Mouse (Mus musculus): ENCODE data around the gene Edrf1.
A peak's percentile ranks its signal among the peaks of the same experiment; 100 is the strongest.

Gene Edrf1

DNA sequence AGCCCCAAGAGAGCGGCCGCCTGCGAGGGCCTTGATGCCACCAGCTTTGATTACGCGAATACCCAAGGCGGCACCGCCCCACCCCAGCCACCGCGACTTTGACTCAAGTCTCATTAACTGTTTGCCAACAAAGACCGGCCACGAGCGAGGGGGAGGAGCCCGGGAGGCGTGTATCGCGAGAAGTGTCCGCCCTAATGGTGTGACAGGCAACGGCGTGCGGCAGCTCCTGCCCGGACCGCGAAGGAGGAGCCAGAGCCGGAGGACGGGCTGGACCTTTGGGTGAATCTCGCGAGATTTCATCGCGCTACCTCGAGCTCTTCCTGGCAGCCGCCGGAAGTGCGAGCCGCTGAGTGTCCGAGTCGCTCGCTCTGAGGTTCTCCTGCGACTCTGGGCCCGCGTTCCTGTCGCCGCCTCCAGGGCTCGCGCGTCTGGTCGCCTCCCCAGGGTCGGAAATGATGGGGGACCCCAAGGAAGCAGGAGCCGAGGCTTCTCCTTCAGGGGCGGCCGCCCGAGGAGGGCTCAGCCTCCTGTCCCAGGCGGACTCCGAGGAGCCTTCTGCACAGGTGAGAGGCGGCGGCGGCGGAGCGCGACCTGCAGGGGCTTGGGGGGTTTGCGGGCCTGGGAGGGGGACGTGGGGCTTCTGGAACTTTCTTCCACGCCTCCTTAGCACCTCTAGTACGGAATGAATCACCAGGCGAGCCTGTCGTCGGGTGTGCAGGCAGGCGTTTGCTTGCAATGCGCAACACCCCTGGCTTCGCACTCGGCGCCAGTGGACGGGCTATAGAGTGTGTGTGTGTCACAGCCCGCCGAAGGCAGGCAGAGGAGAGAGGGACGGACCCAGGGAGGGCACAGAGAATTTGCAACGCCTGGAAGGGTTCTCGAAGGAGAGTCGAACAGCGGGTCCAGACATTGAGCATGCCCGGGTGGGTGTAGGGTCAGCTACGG is at the start of gene Edrf1:
Gene Edrf1, plus strand, starts transcription at position 183 of the 945 bp plus-strand sequence.
- peak; percentile 99 for DNase-seq (ENCODE audit: low read depth)

DNA sequence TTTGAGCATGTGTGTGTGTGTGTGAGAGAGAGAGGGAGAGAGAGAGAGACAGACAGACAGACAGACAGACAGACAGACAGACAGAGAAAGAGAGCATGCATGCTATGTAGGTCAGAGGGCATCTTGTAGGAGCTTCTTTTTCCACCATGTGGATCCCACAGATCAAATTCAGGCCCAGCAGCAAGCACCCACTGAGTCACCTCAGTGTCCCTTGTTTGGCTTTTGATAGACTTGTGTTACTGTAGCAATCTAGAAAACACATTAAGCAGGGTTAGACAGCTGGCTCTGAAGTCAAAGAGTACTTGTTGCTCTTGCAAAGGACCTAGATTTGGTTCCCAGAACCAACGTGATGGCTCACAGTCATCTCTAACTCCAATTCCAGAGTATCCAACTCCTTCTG is 45.6 kb upstream of the Edrf1 start:
- DNase-seq (ENCODE audit: low read depth): no peak

DNA sequence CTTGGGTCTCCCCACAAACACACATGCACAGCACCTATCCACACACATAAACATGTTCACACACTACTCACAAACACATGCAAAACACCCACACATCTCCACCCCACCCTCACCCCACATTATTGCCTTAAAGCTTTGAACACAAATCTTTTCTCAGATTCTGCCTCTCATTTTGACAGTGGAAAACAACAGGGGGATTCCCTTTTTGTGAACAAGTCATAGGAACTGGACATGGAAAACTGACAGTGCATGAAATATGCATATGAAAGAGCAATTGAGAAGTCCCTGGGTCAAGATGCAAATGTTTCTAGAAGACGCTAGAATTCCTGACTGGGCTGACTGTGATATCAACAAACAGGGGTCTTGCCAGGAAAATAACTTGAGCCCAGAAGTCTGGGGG is 36.8 kb upstream of the Edrf1 start:
- DNase-seq (ENCODE audit: low read depth): no peak

GRCm38 (mm10) chr7:133602058-133602457 is 35.3 kb upstream of the Edrf1 start, which contains the start of gene Tex36:
Tex36 (minus strand) TSS chr7:133602158.
- DNase-seq (ENCODE audit: low read depth): no peak

GRCm38 (mm10) chr7:133603156-133603555 is 34.2 kb upstream of the Edrf1 start:
- DNase-seq (ENCODE audit: low read depth): no peak

- no peak for DNase-seq (ENCODE audit: low read depth)
Measured at GRCm38 (mm10) chr7:133604427-133605081, 32.8 kb upstream of the Edrf1 start.

- DNase-seq (ENCODE audit: low read depth): no peak
Measured at GRCm38 (mm10) chr7:133607331-133607730, 30.0 kb upstream of the Edrf1 start.

DNA sequence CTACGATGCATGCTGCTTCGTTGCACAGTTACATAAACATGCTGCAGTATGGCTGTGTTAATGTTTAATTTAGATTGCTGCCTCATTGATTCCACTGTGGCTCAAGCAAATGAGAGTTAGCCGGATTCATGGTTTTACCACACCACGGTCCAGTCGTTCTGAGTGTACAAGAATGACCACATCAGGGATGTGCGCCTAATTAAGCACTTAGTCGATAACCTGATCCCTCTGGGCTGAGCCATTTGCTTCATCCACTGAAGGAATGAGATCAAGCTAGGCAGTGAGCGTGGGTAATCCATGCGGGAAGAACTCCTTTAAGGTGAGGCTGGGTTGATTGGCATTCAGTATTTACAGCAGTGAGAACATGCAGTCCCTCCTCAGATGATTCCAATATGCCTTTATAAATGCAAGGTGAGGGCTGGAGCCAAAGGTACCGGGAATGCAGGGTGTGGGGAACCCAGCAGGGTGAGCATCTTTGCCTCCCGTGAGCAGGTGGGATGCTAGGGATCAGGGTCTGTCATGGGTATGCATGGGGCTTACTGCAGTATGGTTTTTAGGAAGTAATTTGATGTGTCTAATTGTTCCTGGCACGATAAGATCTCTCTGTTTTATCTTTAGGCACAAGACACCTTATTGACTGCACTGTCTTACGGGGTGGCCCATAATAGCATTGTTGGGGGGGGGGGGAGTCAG is 29.3 kb upstream of the Edrf1 start:
- no peak for DNase-seq (ENCODE audit: low read depth)

GRCm38 (mm10) chr7:133608631-133609340 is 28.6 kb upstream of the Edrf1 start:
- DNase-seq (ENCODE audit: low read depth): no peak

- DNase-seq (ENCODE audit: low read depth): no peak
Measured at GRCm38 (mm10) chr7:133609585-133609984, 27.8 kb upstream of the Edrf1 start.

GRCm38 (mm10) chr7:133612981-133613380 is 24.4 kb upstream of the Edrf1 start:
- no peak for DNase-seq (ENCODE audit: low read depth)

DNA sequence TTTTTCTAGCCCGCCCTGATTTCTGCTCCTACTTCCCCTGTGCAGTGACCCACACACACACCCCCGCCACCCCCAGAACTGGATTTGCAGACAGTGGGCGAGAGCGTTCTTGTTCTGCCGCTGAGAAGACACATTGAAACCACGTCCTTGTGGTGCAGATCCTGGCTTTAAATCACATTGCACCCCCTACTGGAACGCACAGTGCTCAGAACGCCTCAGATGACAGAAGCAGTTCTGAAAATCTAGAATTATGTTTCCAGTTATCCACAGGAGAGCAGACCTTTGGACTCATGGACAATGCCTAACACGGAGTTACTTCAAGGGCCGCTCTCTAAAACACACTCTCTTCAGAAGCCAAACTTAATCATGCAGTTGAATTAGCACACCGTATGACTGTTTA is 16.6 kb upstream of the Edrf1 start:
- no peak for DNase-seq (ENCODE audit: low read depth)

GRCm38 (mm10) chr7:133623226-133623625 is 14.1 kb upstream of the Edrf1 start:
- no peak for DNase-seq (ENCODE audit: low read depth)

- DNase-seq (ENCODE audit: low read depth): no peak
Measured at GRCm38 (mm10) chr7:133627184-133627936, 10.0 kb upstream of the Edrf1 start.

DNA sequence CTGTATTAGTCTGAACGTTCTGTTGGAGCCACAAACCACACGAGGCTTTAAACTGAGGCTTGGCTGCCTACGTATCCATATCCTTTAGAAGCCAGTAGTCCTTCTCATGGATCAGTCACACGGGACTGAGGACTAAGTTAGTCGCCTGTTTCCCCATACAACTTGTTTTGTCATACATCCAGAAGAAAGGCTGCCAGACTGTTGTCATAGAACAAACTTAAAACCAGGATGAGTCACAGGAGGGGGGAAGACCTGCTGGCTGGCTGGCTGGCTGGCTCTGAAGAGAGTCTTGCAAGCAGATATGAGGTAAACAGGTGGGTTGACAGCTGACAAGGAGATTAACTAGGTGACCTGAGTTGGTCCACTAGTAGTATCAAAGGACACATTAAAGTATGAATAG is 6.5 kb upstream of the Edrf1 start:
- DNase-seq (ENCODE audit: low read depth): peak; percentile 9

- peak; percentile 15 for DNase-seq (ENCODE audit: low read depth)
Measured at GRCm38 (mm10) chr7:133632476-133632875, 4.9 kb upstream of the Edrf1 start.

GRCm38 (mm10) chr7:133634932-133635650 is 2.3 kb upstream of the Edrf1 start:
- no peak for DNase-seq (ENCODE audit: low read depth)

GRCm38 (mm10) chr7:133636738-133637352 is 498 bp upstream of the Edrf1 start:
- DNase-seq (ENCODE audit: low read depth): peak; percentile 79

- DNase-seq (ENCODE audit: low read depth): peak; percentile 34
Measured at GRCm38 (mm10) chr7:133638306-133638705, 963 bp downstream of the Edrf1 start.

DNA sequence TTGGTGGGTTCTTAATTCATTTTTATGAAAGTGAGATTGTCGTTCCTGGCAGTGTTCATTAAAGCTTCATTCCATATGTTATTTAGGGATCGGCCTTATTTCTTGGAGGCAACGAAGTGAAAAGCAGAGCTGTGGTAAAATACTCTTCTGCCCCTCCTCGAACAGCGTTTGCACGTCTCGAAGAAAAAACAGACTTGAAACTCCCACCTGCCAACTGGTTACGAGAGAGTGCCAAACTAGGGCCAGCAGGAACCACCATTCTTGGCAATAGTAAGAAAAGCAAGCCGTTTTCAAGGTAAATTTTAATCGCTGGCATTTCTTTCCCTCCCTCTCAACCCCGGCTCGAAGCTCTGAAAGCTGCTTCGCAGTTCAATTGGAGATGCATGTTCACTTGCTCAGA is 1.5 kb downstream of the Edrf1 start:
- no peak for DNase-seq (ENCODE audit: low read depth)

All from fibroblast of lung, adult 2 months (primary cell).